Mouse (Mus musculus): ENCODE data around the gene Hoxa4.

Gene Hoxa4

GRCm38 (mm10) chr6:52168191-52169055 lies 23.1 kb downstream of the Hoxa4 start:
- in situ Hi-C loops (cut with MboI, MseI), result no loop called here

- in situ Hi-C loops (cut with MboI, MseI), result no loop called here
Measured at GRCm38 (mm10) chr6:52167736-52168161, 23.8 kb downstream of the Hoxa4 start.

GRCm38 (mm10) chr6:52167176-52167575 lies 24.4 kb downstream of the Hoxa4 start:
- in situ Hi-C loops (cut with MboI, MseI), result no loop called here

GRCm38 (mm10) chr6:52166431-52167077 lies 25.0 kb downstream of the Hoxa4 start:
- in situ Hi-C loops (cut with MboI, MseI), result no loop called here

- in situ Hi-C loops (cut with MboI, MseI), result no loop called here
Measured at GRCm38 (mm10) chr6:52165441-52166370, 25.8 kb downstream of the Hoxa4 start.

GRCm38 (mm10) chr6:52164626-52165440 lies 26.7 kb downstream of the Hoxa4 start, which contains the start of gene Hoxa2:
Hoxa2 (minus strand) TSS chr6:52164831.
- in situ Hi-C loops (cut with MboI, MseI), result no loop called here

GRCm38 (mm10) chr6:52164051-52164625 lies 27.4 kb downstream of the Hoxa4 start:
- in situ Hi-C loops (cut with MboI, MseI), result no loop called here

- in situ Hi-C loops (cut with MboI, MseI), result no loop called here
Measured at GRCm38 (mm10) chr6:52163366-52164031, 28.1 kb downstream of the Hoxa4 start.

GRCm38 (mm10) chr6:52162611-52163365 lies 28.8 kb downstream of the Hoxa4 start:
- in situ Hi-C loops (cut with MboI, MseI), result no loop called here

GRCm38 (mm10) chr6:52162093-52162380 lies 29.5 kb downstream of the Hoxa4 start:
- in situ Hi-C loops (cut with MboI, MseI), result no loop called here

GRCm38 (mm10) chr6:52161336-52162092 lies 30.0 kb downstream of the Hoxa4 start:
- in situ Hi-C loops (cut with MboI, MseI), result no loop called here

GRCm38 (mm10) chr6:52160511-52161335 lies 30.8 kb downstream of the Hoxa4 start:
- in situ Hi-C loops (cut with MboI, MseI), result no loop called here

- in situ Hi-C loops (cut with MboI, MseI), result no loop called here
Measured at GRCm38 (mm10) chr6:52159979-52160378, 31.6 kb downstream of the Hoxa4 start.

GRCm38 (mm10) chr6:52159164-52159761 lies 32.3 kb downstream of the Hoxa4 start:
- in situ Hi-C loops (cut with MboI, MseI), result no loop called here

GRCm38 (mm10) chr6:52158276-52159051 lies 33.1 kb downstream of the Hoxa4 start, which contains the start of gene Hoxa1:
Hoxa1 (minus strand) TSS chr6:52158317.
- in situ Hi-C loops (cut with MboI, MseI), result no loop called here

- in situ Hi-C loops (cut with MboI, MseI), result no loop called here
Measured at GRCm38 (mm10) chr6:52157466-52158275, 33.9 kb downstream of the Hoxa4 start.

All from T-helper 17 cell (primary cell).